Mouse (Mus musculus) myocyte (in vitro differentiated cells): ENCODE measurements at regions not wholly inside any gene's neighbourhood (a gene's known extent, or its start where the extent isn't known, plus 50 kb on each side); places are given as distances from the start of the nearest gene placed in this dataset.

Experiments
- H3K27me3 ChIP-seq: one replicate; pipeline ENCODE4 v1.6.1; 2011; ENCODE audit not compliant: control insufficient read depth, insufficient read depth, insufficient read length
- H3K36me3 ChIP-seq: one replicate; pipeline ENCODE4 v1.6.1; 2011; ENCODE audit not compliant: control insufficient read depth, insufficient read depth
- H3K4me2 ChIP-seq: one replicate; pipeline ENCODE4 v1.6.1; 2011; ENCODE audit warnings: low read depth, control low read depth
- H3K4me3 ChIP-seq: one replicate; pipeline ENCODE4 v1.5.1; 2011; ENCODE audit warnings: mild to moderate bottlenecking, control low read depth, moderate library complexity
- H3K79me2 ChIP-seq: one replicate; pipeline ENCODE4 v1.6.1; 2011; ENCODE audit not compliant: control insufficient read depth, insufficient read depth
- H3ac ChIP-seq: one replicate; pipeline ENCODE4 v1.6.1; 2011; ENCODE audit not compliant: control insufficient read depth, insufficient read length
- CEBPB ChIP-seq: IDR thresholded peaks from 2 replicates; pipeline ENCODE4 v1.6.1; 2011; ENCODE audit warnings: mild to moderate bottlenecking, moderate library complexity; ENCODE audit not compliant: poor library complexity, insufficient read depth, severe bottlenecking
- E2F4 ChIP-seq: IDR thresholded peaks from one replicate; pipeline ENCODE4 v1.6.1; 2011; ENCODE audit warnings: mild to moderate bottlenecking, control low read depth, moderate library complexity; ENCODE audit not compliant: insufficient read depth
- MAX ChIP-seq: IDR thresholded peaks from one replicate; pipeline ENCODE4 v1.6.1; 2011; ENCODE audit warnings: low read depth, mild to moderate bottlenecking, control low read depth
- MYOD1 ChIP-seq, 3 experiments: IDR thresholded peaks; one replicate each; pipeline ENCODE4 v1.6.1; 2011; ENCODE audit warnings: control low read depth in 2 of 3, low read depth in 2 of 3, mild to moderate bottlenecking in 2 of 3, moderate library complexity in 1 of 3; ENCODE audit not compliant: insufficient read length in 2 of 3, control insufficient read depth in 1 of 3
- MYOG ChIP-seq, 3 experiments: IDR thresholded peaks; one replicate each; pipeline ENCODE4 v1.6.1; 2011; ENCODE audit warnings: control low read depth in 2 of 3, low read depth in 2 of 3, mild to moderate bottlenecking in 2 of 3; ENCODE audit not compliant: insufficient read length in 2 of 3, control insufficient read depth in 1 of 3, insufficient read depth in 1 of 3
- POLR2A ChIP-seq: IDR thresholded peaks from one replicate; pipeline ENCODE4 v1.6.1; 2011; ENCODE audit warnings: low read depth, mild to moderate bottlenecking, control low read depth, moderate library complexity; ENCODE audit not compliant: insufficient read length
- POLR2AphosphoS2 ChIP-seq: IDR thresholded peaks from one replicate; pipeline ENCODE4 v1.6.1; 2011; ENCODE audit warnings: low read depth, control low read depth; ENCODE audit not compliant: insufficient read length
- REST ChIP-seq: IDR thresholded peaks from one replicate; pipeline ENCODE4 v1.6.1; 2011; ENCODE audit warnings: mild to moderate bottlenecking, control low read depth, moderate library complexity; ENCODE audit not compliant: insufficient read depth, insufficient read length
- SRF ChIP-seq: IDR thresholded peaks from one replicate; pipeline ENCODE4 v1.6.1; 2011; ENCODE audit warnings: low read depth; ENCODE audit not compliant: control insufficient read depth, insufficient read length
- TCF12 ChIP-seq: IDR thresholded peaks from one replicate; pipeline ENCODE4 v1.6.1; 2011; ENCODE audit warnings: mild to moderate bottlenecking, control low read depth; ENCODE audit not compliant: poor library complexity, insufficient read depth, severe bottlenecking
- TCF3 ChIP-seq: IDR thresholded peaks from one replicate; pipeline ENCODE4 v1.6.1; 2011; ENCODE audit warnings: low read depth, control low read depth; ENCODE audit not compliant: insufficient read length
- USF1 ChIP-seq: IDR thresholded peaks from one replicate; pipeline ENCODE4 v1.6.1; 2011; ENCODE audit warnings: low read depth, mild to moderate bottlenecking, control low read depth, moderate library complexity

- Histone ChIP-seq H3K27me3 (no peaks in the 10 kb centered on the region), H3K4me3 (no peak overlapping the region), H3ac (no peak overlapping the region), H3K36me3 (no peaks in the 10 kb centered on the region), H3K4me2 (no peak overlapping the region), H3K79me2 (no peaks in the 10 kb centered on the region)
- no peak for TF ChIP-seq MYOG (IDR thresholded peaks at IDR 0.05; ENCODE audit: control insufficient read depth in 1 of 3, insufficient read depth in 1 of 3, insufficient read length in 2 of 3, low read depth in 2 of 3)
- no peak for TF ChIP-seq MYOD1 (IDR thresholded peaks at IDR 0.05; ENCODE audit: control insufficient read depth in 1 of 3, insufficient read length in 2 of 3, low read depth in 2 of 3)
- no peak for TF ChIP-seq REST
- no peak for TF ChIP-seq SRF
- no peak for TF ChIP-seq CEBPB
- TF ChIP-seq TCF12: no peak
- no peak for TF ChIP-seq TCF3
- no peak for TF ChIP-seq POLR2A
- TF ChIP-seq E2F4: no peak
- TF ChIP-seq MAX: no peak
- TF ChIP-seq POLR2AphosphoS2: no peak
- no peak for TF ChIP-seq USF1
Observed at GRCm38 (mm10) chr3:143103333-143103732, 221.5 kb upstream of the Pkn2 start.

- Histone ChIP-seq H3K27me3 (no peaks in the 10 kb centered on the region), H3K4me3 (no peak overlapping the region)
Observed at GRCm38 (mm10) chr3:143100810-143101645, 219.2 kb upstream of the Pkn2 start.

GRCm38 (mm10) chr3:143100203-143100602 lies 218.4 kb upstream of the Pkn2 start:
- TF ChIP-seq POLR2A: no peak
- H3ac ChIP-seq: no peak overlapping the region
- no peaks in the 10 kb centered on the region for H3K36me3 ChIP-seq
- H3K4me3 ChIP-seq: no peak overlapping the region
- H3K4me2 ChIP-seq: no peak overlapping the region
- H3K79me2 ChIP-seq: no peaks in the 10 kb centered on the region
- no peaks in the 10 kb centered on the region for H3K27me3 ChIP-seq

More at GRCm38 (mm10) chr3:143100810-143101645, 219.2 kb upstream of the Pkn2 start:
- H3K4me2 ChIP-seq: no peak overlapping the region
- H3K36me3 ChIP-seq: no peaks in the 10 kb centered on the region
- H3ac ChIP-seq: no peak overlapping the region
- TF ChIP-seq TCF12: no peak
- no peak for TF ChIP-seq MAX
- peak in 1 of 3 experiments; percentile 7 for TF ChIP-seq MYOD1 (IDR thresholded peaks at IDR 0.05; ENCODE audit: control insufficient read depth in 1 of 3, insufficient read length in 2 of 3, low read depth in 2 of 3)
- no peaks in the 10 kb centered on the region for H3K79me2 ChIP-seq

DNA sequence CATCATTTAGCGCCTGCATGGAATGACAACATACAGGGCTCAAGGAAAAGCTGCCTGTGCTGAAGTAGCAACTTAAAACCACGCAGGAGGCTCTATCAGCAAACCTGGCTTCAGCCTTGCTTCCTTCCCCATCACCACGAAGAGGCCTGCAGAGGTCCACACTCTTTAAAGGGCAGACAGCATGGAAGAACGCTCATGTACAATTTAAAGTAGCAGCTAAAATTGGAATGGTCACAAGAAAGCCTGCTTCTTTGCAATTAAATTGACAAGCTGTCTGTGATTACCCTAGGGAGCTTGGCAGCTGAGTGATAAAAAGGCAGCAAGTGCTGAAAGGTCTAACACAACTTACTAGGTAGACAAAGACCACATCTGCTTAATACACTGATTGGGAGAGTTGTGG lies 210.4 kb upstream of the Pkn2 start:
- Histone ChIP-seq H3K79me2 (no peaks in the 10 kb centered on the region), H3K4me3 (no peak overlapping the region), H3K4me2 (no peak overlapping the region), H3ac (no peak overlapping the region), H3K27me3 (no peaks in the 10 kb centered on the region), H3K36me3 (no peaks in the 10 kb centered on the region)
- TF ChIP-seq TCF12 (no peak), SRF (no peak), POLR2A (no peak), POLR2AphosphoS2 (no peak), MYOD1 (IDR thresholded peaks at IDR 0.05; ENCODE audit: control insufficient read depth in 1 of 3, insufficient read length in 2 of 3, low read depth in 2 of 3) (no peak)

DNA sequence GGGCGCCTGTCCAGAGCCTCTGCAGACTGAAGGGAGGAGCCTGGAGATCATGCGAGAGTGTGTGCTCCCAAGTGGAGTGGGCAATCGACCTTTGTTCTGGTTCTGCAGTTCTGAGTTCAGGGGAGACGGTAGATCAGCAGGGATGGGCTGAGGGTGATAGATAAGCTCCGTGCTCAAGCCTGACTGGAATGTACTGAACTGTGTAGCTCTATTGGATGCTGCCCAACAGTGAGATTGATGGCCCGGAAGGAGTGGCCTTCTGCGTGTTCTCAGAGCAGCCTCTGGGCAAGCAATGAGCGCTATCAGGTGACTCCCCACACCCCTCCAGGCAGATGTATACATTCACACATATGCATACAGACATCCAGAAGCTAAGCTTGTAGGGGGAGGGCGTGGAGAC lies 209.1 kb upstream of the Pkn2 start:
- H3K79me2 ChIP-seq: no peaks in the 10 kb centered on the region
- TF ChIP-seq E2F4 (no peak), POLR2AphosphoS2 (no peak), POLR2A (no peak), CEBPB (no peak), REST (no peak), SRF (no peak), USF1 (no peak), TCF12 (no peak), MYOG (IDR thresholded peaks at IDR 0.05; ENCODE audit: control insufficient read depth in 1 of 3, insufficient read depth in 1 of 3, insufficient read length in 2 of 3, low read depth in 2 of 3) (no peak), MYOD1 (IDR thresholded peaks at IDR 0.05; ENCODE audit: control insufficient read depth in 1 of 3, insufficient read length in 2 of 3, low read depth in 2 of 3) (no peak), MAX (no peak), TCF3 (no peak)

More for the DNA sequence above, 209.1 kb upstream of the Pkn2 start:
- no peak overlapping the region for H3K4me3 ChIP-seq
- H3K27me3 ChIP-seq: no peaks in the 10 kb centered on the region
- no peaks in the 10 kb centered on the region for H3K36me3 ChIP-seq
- no peak overlapping the region for H3ac ChIP-seq
- H3K4me2 ChIP-seq: no peak overlapping the region
